Mouse (Mus musculus): ENCODE results near the gene Rassf4.
A peak's percentile ranks its signal among the peaks of the same experiment; 100 is the strongest.

Rassf4 gene

GRCm38 (mm10) chr6:116671768-116672167 is 2.0 kb downstream of the Rassf4 start:
- DNase-seq (ENCODE audit: low read depth in 2 of 2, low spot score in 2 of 2), result no peak

GRCm38 (mm10) chr6:116671031-116671430 is 2.7 kb downstream of the Rassf4 start:
- no peak for DNase-seq (ENCODE audit: low read depth in 2 of 2, low spot score in 2 of 2)

DNA sequence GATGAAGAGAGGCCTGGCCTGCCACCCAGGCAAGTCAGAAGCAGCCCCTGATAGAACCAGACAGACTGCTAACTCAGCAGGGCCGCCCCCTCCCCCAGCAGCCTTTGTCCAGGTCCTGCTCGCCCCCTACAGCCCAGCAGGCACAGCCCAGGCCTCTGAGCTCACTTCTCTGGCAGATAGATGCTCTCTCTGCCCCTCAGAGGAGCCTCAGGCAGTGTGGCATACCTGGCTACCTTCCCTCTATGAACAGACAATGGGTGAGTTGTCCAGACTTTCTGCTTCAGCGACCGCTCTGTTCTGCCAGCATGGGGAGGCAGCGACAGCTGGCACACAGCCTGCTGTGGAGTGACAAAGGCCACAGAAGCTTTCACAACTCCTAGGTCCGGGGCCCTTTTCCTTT is 3.6 kb downstream of the Rassf4 start:
- no peak for DNase-seq (ENCODE audit: low read depth in 2 of 2, low spot score in 2 of 2)

- DNase-seq (ENCODE audit: low read depth in 2 of 2, low spot score in 2 of 2), result no peak
Measured at GRCm38 (mm10) chr6:116668682-116669470, 4.9 kb downstream of the Rassf4 start.

DNA sequence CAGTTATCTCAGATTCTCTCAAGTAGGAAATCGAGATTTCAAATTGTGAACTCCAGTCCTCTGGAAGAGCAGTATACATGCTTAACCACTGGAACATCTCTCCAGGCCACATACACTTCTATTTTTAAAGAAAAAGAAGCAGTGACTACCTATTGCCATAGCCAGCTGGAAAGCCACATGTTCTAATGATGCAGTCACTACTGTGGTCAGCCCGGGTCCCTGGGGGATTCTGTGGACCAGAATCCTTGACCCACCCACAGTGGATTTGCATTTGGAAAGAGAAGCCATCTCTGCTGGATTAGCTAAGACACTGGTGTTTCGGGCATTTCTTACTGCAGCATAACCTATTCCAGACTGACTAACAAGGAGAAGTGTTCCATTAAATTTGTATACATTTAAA is 6.4 kb downstream of the Rassf4 start:
- DNase-seq (ENCODE audit: low read depth in 2 of 2, low spot score in 2 of 2), result no peak

- no peak for DNase-seq (ENCODE audit: low read depth in 2 of 2, low spot score in 2 of 2)
Measured at GRCm38 (mm10) chr6:116666892-116667291, 6.9 kb downstream of the Rassf4 start.

GRCm38 (mm10) chr6:116666085-116666750 is 7.5 kb downstream of the Rassf4 start:
- DNase-seq (ENCODE audit: low read depth in 2 of 2, low spot score in 2 of 2), result no peak

GRCm38 (mm10) chr6:116664830-116665229 is 8.9 kb downstream of the Rassf4 start:
- no peak for DNase-seq (ENCODE audit: low read depth in 2 of 2, low spot score in 2 of 2)

DNA sequence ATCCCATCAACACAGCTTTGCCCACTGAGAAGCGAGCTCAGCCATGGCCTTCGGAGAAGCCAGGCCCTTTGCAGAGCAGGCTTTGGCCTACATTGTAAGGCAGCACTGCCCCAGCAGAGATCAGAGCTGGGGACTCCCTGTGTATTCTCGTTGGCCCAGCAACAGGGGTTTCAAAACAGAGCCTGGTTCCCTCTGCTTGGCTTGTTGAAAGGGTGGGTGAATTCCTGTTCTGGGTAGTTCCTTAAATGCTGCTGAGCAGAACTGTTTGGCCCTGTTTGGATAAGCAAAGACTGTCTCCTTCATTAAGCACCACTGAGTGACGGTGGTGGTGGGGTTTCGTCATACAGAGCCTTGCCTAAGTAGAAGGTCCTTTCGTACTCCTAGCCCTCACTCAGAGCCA is 9.7 kb downstream of the Rassf4 start:
- DNase-seq (ENCODE audit: low read depth in 2 of 2, low spot score in 2 of 2), result no peak

- no peak for DNase-seq (ENCODE audit: low read depth in 2 of 2, low spot score in 2 of 2)
Measured at GRCm38 (mm10) chr6:116663364-116663763, 10.4 kb downstream of the Rassf4 start.

GRCm38 (mm10) chr6:116653684-116654454 is 19.9 kb downstream of the Rassf4 start:
- DNase-seq (ENCODE audit: low read depth in 2 of 2, low spot score in 2 of 2), result peak in 1 of 2 experiments; percentile 11

DNA sequence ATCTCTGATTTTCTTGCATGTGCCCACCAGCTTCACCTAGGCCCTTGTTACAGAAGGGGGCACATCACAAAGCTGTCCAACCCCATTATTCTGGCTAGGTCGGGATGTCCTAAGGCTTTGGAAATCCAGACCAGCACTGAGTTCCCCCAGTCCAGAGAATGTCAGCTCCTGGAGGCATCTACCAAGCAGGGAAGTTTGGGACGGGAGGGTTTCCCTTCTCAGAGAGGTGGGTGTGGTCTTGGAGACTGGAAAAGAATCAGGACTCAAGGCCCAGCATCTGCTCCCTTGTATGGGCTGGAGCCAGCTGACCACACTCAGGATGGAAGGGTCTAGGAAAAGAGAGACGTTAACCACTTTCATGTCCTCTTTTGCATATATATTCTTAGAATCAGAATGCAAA is 20.6 kb downstream of the Rassf4 start:
- DNase-seq (ENCODE audit: low read depth in 2 of 2, low spot score in 2 of 2), result no peak

DNA sequence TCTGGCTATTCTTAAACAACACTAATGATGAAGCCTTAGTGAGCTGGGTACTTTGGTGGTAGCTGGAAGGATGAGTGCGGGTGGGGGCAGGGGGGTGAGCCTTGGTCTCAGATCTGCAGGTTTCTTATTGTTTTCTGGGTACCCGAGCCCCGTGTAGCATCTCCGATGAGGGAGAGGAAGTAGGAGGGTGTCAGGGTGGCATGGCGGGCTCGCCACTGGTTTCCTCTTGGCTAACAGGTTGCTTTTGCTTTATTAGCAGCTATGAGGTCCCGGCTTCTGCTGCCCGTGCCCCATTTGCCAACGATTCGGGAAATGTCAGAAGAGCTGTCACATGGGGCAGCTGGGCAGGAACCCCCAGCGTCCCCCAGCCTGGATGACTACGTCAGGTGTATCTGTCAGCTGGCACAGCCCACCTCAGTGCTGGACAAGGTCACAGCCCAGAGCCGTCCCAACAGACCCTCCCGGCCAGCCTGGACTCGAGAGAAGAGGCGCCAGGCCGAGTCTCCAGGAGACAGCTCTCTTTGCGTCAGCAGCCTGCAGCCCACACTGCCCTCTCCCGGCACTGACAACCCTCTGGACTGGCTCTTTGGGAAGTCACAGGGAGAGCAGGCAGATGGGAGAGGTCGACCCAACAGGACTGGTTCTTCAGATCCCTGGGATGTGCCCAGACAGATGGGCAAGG is 22.2 kb downstream of the Rassf4 start:
- no peak for DNase-seq (ENCODE audit: low read depth in 2 of 2, low spot score in 2 of 2)

GRCm38 (mm10) chr6:116650406-116650805 is 23.3 kb downstream of the Rassf4 start, which contains the start of gene Depp1:
Gene Depp1 (plus strand): TSS chr6:116650609.
- DNase-seq (ENCODE audit: low read depth in 2 of 2, low spot score in 2 of 2), result no peak

GRCm38 (mm10) chr6:116649811-116650210 is 23.9 kb downstream of the Rassf4 start:
- DNase-seq (ENCODE audit: low read depth in 2 of 2, low spot score in 2 of 2), result no peak

- no peak for DNase-seq (ENCODE audit: low read depth in 2 of 2, low spot score in 2 of 2)
Measured at GRCm38 (mm10) chr6:116647763-116648162, 26.0 kb downstream of the Rassf4 start.

DNA sequence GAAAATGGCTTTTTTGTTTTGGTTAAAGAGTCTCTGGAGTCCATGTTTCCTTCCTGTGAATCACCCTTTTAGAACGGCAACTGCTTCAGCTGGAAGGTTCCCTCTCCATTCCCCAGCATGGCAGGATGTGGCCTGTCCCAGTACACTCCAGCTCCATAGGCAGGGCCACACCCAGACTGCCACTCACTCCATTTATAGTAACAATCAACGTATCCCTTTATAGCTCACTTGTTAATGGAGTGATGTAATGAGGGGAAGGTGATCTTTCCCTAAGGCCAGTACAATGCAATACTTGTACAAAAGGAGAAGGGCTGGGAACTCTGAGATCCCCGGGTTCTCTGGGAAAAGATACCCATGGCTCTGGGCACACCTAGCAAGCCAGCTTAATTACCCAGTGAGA is 29.4 kb downstream of the Rassf4 start:
- no peak for DNase-seq (ENCODE audit: low read depth in 2 of 2, low spot score in 2 of 2)

- no peak for DNase-seq (ENCODE audit: low read depth in 2 of 2, low spot score in 2 of 2)
Measured at GRCm38 (mm10) chr6:116643881-116644280, 29.9 kb downstream of the Rassf4 start.

DNA sequence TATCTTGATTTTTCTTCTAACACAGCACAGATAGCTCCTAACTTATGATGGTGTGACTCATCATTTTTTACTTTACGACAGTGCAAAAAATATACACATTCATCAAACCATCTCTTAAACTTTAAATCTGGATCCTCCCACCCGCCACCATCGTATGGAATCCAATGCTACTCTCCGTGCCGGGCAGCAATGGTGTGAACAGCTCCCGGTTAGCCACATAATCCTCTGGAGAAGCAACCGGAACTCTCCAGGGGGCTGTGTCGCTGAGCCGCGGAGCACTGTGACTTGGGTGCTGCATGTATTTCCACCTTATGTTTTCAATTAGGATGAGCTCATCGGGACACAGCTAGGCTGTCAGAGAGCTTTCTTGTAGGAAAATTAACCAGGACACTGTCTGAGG is 30.8 kb downstream of the Rassf4 start:
- no peak for DNase-seq (ENCODE audit: low read depth in 2 of 2, low spot score in 2 of 2)

DNA sequence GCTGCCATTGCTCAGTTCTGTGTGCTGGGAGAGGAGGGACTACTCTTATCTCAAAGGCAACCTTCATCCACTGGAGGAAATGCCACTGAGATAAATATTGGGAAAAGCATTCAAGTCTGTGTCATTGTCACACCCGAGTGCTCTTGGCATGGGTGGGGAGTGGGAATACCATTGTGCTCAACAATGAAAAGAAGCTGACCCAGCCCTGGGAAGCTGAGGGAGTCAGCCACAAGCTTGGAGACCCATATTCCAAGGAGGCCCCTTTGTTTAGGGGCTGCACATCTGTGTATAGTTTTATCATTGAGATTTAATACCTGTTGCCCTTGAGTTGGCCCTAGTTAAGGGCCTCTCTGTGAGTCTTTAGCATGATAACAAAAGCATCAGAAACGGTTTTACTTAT is 34.1 kb downstream of the Rassf4 start:
- no peak for DNase-seq (ENCODE audit: low read depth in 2 of 2, low spot score in 2 of 2)

DNA sequence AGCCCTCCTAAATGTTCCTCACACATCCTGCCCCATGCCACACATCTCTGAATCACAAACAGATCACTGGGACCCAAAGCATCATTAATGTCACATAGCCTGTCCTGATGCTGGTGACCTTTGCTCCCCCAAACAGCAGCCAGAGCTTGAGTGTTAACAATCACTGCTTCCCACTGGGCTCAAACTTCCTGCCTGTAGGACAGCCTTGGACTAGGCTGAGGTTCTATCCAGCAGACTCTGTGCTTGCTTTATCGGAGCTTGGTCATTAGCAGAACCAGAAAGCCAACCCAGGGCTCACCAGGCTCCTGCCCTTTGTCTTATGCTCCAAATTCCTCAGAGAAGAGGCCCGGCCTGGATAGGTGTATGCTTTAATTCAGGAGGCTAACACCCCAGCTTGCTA is 34.9 kb downstream of the Rassf4 start:
- no peak for DNase-seq (ENCODE audit: low read depth in 2 of 2, low spot score in 2 of 2)
